Mouse (Mus musculus) mature B cell (primary cell): ENCODE measurements around the gene Lnx2.

Experiments used
- in situ Hi-C: fragments of 300-500 bp; cut with MboI; formaldehyde crosslinking; loops from 2 replicates; pipeline ENCODE4 v1.14.3; 2019

Lnx2 gene

DNA sequence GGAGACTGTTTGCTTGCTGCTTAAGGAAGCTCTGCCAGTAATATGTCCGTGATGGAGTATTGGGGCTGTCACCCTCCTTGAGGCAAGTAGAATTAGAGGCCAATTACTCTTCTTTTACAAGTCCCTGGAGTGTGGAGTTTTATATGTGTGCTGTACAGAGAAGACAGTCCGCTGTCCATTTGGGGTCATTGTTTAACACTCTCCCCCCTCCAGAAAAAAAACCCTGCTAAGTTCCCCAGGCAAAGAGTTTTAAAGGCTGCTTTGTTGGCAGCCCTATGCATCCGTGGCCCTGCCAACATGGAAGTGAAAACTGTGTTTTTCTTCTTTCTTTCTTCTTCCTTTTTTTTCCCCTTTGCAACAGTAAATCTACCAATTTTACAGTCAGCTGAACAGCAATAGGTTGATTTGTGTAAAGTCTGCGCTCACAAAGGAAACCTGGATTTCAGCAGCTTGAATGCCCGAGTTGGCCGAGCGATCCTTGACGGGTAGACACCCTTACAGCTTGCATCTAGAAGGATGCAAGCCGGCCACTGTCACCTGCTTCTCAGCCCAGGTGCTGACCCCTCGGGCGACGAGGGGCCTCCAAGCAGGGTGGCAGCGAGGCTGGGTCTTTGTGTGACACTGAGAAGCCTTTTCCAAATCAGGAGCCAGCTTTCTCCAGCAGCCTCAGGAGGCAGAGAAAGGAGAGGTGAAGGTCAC lies 107.5 kb downstream of the Lnx2 start:
- in situ Hi-C loops = no loop called here
